Mouse (Mus musculus): ENCODE data around the gene Hnrnpc. TPM values are rescaled to one million over a fixed set of nuclear protein-coding genes. Genes with fewer than 3 reads are reported as not detected.
"Not testable (repeated sequence)": the region's sequence is repeated elsewhere in the genome, so short reads cannot be mapped to it uniquely, and the experiment has no call there.

The Hnrnpc gene
- polyA plus RNA-seq, 2 experiments, result 161 to 240 TPM

GRCm38 (mm10) chr14:52045966-52046565 is 57.8 kb downstream of the Hnrnpc start:
- ATAC-seq (ENCODE audit: insufficient read depth), result no peak
- H3K27me3 ChIP-seq (ENCODE audit: control insufficient read depth, insufficient read depth, low read length), result no peaks in the 10 kb centered on the region

DNA sequence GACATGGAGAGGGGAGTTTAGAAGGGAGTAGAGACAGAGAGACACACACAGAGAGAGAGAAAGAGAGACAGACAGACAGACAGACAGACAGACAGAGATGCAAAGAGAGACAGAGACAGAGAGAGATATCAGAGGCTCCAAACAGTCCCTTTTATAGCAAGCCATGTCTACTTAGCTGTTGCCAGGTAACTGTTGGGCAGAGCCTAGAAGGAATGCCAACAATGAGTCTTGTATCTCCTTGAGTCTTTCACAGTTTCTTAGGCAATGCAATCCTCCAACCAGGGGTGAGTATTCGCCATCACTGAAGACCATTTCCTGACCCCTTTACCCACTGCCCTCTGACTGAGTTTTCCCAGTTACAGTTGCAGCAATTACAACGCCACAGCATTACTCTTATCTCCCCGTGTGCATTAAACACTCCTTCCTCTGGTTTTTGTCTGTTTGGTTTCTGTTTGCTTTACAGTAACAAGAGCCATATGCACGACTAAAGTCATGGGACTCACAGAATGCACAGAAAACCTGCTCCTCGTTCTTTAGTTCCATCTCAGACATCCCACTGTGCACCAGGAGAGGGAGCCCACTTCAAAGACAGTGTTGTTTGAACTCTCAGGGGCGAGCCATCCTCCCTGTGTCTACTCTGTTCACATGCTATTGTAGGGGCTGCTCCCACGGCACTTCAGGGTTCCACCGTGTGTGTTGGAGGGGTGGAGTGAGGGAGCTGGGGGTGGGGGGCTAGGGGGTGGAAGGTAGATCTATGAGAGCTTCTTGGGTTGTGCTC is 58.7 kb downstream of the Hnrnpc start:
- 0 out of 4 replicates have a peak, but pooled peaks cover 0 to 4% of the 10 kb centered on the region in 2 experiments for H3K4me1 ChIP-seq (replicated peaks; ENCODE audit: control insufficient read depth in 2 of 2, insufficient read depth in 2 of 2, low read length in 1 of 2)
- DNase-seq (ENCODE audit: low read depth in 3 of 3, low spot score in 3 of 3) (no peak), ATAC-seq (ENCODE audit: insufficient read depth) (peak; percentile 31; the same call in 1 of the 2 replicates)
- no peaks in the 10 kb centered on the region for H3K9me3 ChIP-seq (ENCODE audit: control insufficient read depth, low read length)
- H3K36me3 ChIP-seq (replicated peaks; ENCODE audit: control insufficient read depth, insufficient read depth, low read depth), result no peaks in the 10 kb centered on the region
- TF ChIP-seq EP300 (IDR thresholded peaks at IDR 0.05; ENCODE audit: low read depth) (no peak), CTCF (IDR thresholded peaks at IDR 0.05; ENCODE audit: low read depth) (peak; percentile 62)
- 3% methylated on average over 8 of the region's 8 CpGs for WGBS (ENCODE audit: insufficient replicate concordance)
- H3K27ac ChIP-seq, result no peak overlapping the region
- no peak overlapping the region; the same call in 1 of the 2 replicates for H3K4me2 ChIP-seq (ENCODE audit: low read depth)
- H3K4me3 ChIP-seq (ENCODE audit: insufficient read depth in 1 of 2, low read depth in 2 of 2, low read length in 2 of 2), result no peak overlapping the region
- H3K27me3 ChIP-seq (ENCODE audit: control insufficient read depth, insufficient read depth, low read length), result no peaks in the 10 kb centered on the region
- no peak overlapping the region for H3K9ac ChIP-seq (replicated peaks)

More at GRCm38 (mm10) chr14:52045966-52046565, 57.8 kb downstream of the Hnrnpc start:
- Histone ChIP-seq H3K4me2 (ENCODE audit: low read depth) (no peak overlapping the region), H3K4me1 (replicated peaks; ENCODE audit: control insufficient read depth in 2 of 2, insufficient read depth in 2 of 2, low read length in 1 of 2) (0 out of 4 replicates have a peak, but pooled peaks cover 0 to 4% of the 10 kb centered on the region in 2 experiments), H3K9me3 (ENCODE audit: control insufficient read depth, low read length) (no peaks in the 10 kb centered on the region), H3K9ac (replicated peaks) (no peak overlapping the region), H3K4me3 (ENCODE audit: insufficient read depth in 1 of 2, low read depth in 2 of 2, low read length in 2 of 2) (no peak overlapping the region), H3K36me3 (replicated peaks; ENCODE audit: control insufficient read depth, insufficient read depth, low read depth) (no peaks in the 10 kb centered on the region), H3K27ac (no peak overlapping the region)
- no peak for DNase-seq (ENCODE audit: low read depth in 3 of 3, low spot score in 3 of 3)
- 51% methylated on average over 9 of the region's 9 CpGs for WGBS (ENCODE audit: insufficient replicate concordance)
- TF ChIP-seq EP300 (IDR thresholded peaks at IDR 0.05; ENCODE audit: low read depth), result no peak
- no peak for TF ChIP-seq CTCF (IDR thresholded peaks at IDR 0.05; ENCODE audit: low read depth)

DNA sequence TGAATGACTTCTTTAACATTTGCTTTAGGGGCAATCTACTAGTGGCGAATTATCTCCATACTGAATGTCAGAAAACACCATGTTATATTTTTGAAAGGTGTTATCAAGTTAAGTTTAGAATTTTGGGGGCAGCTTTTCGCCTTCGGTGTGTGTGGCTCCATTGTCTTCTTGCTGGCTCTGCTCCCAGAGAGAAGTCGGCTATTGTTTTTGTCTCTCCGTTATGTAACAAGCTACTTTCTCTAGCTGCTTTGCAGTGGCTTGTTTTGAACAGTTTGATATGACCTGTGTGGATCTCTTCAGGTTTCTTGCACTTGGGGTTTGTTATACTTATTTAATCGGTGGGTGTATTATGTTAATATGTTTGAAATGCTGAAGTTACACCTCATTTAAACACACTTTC is 60.4 kb downstream of the Hnrnpc start:
- WGBS (ENCODE audit: insufficient replicate concordance), result 55% methylated on average over 6 of the region's 6 CpGs
- TF ChIP-seq EP300 (IDR thresholded peaks at IDR 0.05; ENCODE audit: low read depth), result no peak
- no peak for TF ChIP-seq CTCF (IDR thresholded peaks at IDR 0.05; ENCODE audit: low read depth)
- no peak overlapping the region for H3K9ac ChIP-seq (replicated peaks)
- no peak overlapping the region for H3K4me2 ChIP-seq (ENCODE audit: low read depth)
- H3K4me3 ChIP-seq (ENCODE audit: insufficient read depth in 1 of 2, low read depth in 2 of 2, low read length in 2 of 2), result no peak overlapping the region
- H3K9me3 ChIP-seq (ENCODE audit: control insufficient read depth, low read length), result no peaks in the 10 kb centered on the region
- DNase-seq (ENCODE audit: low read depth in 3 of 3, low spot score in 3 of 3), result no peak
- H3K36me3 ChIP-seq (replicated peaks; ENCODE audit: control insufficient read depth, insufficient read depth, low read depth), result no peaks in the 10 kb centered on the region
- H3K4me1 ChIP-seq (replicated peaks; ENCODE audit: control insufficient read depth in 2 of 2, insufficient read depth in 2 of 2, low read length in 1 of 2), result peaks cover 0 to 9% of the 10 kb centered on the region in 2 experiments; a peak in 1 of 4 replicates
- no peak for ATAC-seq (ENCODE audit: insufficient read depth)
- H3K27ac ChIP-seq, result no peak overlapping the region
- no peaks in the 10 kb centered on the region for H3K27me3 ChIP-seq (ENCODE audit: control insufficient read depth, insufficient read depth, low read length)

- not testable (repeated sequence) for H3K4me1 ChIP-seq (replicated peaks; ENCODE audit: control insufficient read depth in 2 of 2, insufficient read depth in 2 of 2, low read length in 1 of 2); H3K27me3 ChIP-seq (ENCODE audit: control insufficient read depth, insufficient read depth, low read length); H3K36me3 ChIP-seq (replicated peaks; ENCODE audit: control insufficient read depth, insufficient read depth, low read depth); H3K9ac ChIP-seq (replicated peaks); H3K4me2 ChIP-seq (ENCODE audit: low read depth); H3K4me3 ChIP-seq (ENCODE audit: insufficient read depth in 1 of 2, low read depth in 2 of 2, low read length in 2 of 2); ATAC-seq (ENCODE audit: insufficient read depth); DNase-seq (ENCODE audit: low read depth in 3 of 3, low spot score in 3 of 3); H3K27ac ChIP-seq; H3K9me3 ChIP-seq (ENCODE audit: control insufficient read depth, low read length)
- 11% methylated on average over 3 of the region's 3 CpGs for WGBS (ENCODE audit: insufficient replicate concordance)
These were observed 61.5 kb downstream of the Hnrnpc start, which contains the start of gene Olfr221 for GRCm38 (mm10) chr14:52042359-52042758. Olfr221 (minus strand) TSS chr14:52042459.

DNA sequence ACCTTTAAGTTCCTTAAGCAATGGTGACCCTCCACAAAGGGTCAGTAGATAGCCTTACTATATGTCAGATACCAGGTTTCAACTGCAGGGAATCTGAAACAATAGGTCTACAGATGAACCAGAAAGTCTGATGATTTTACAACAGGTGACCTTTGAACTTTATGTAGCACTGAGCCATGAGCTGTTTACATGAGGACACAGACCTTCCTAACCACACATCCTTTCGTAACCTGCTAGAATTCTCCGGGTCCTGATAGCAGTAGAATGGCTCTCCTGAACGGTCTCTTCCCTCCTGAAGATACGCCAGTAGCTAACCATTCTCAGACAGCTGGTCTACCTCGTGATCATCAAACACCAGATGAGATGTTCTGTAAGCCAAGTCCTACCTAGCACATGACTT is 64.5 kb downstream of the Hnrnpc start:
- H3K4me1 ChIP-seq (replicated peaks; ENCODE audit: control insufficient read depth in 2 of 2, insufficient read depth in 2 of 2, low read length in 1 of 2), result peaks cover 0 to 7% of the 10 kb centered on the region in 2 experiments; a peak in 2 of 4 replicates
- no peaks in the 10 kb centered on the region for H3K36me3 ChIP-seq (replicated peaks; ENCODE audit: control insufficient read depth, insufficient read depth, low read depth)
- H3K27me3 ChIP-seq (ENCODE audit: control insufficient read depth, insufficient read depth, low read length), result no peaks in the 10 kb centered on the region
- no peak for TF ChIP-seq CTCF (IDR thresholded peaks at IDR 0.05; ENCODE audit: low read depth)
- TF ChIP-seq EP300 (IDR thresholded peaks at IDR 0.05; ENCODE audit: low read depth), result no peak
- no peak overlapping the region for H3K4me3 ChIP-seq (ENCODE audit: insufficient read depth in 1 of 2, low read depth in 2 of 2, low read length in 2 of 2)
- DNase-seq (ENCODE audit: low read depth in 3 of 3, low spot score in 3 of 3) (no peak), ATAC-seq (ENCODE audit: insufficient read depth) (no peak)
- H3K9ac ChIP-seq (replicated peaks), result no peak overlapping the region
- WGBS (ENCODE audit: insufficient replicate concordance), result 53% methylated on average over 5 of the region's 5 CpGs
- H3K9me3 ChIP-seq (ENCODE audit: control insufficient read depth, low read length), result no peaks in the 10 kb centered on the region
- no peak overlapping the region for H3K27ac ChIP-seq
- H3K4me2 ChIP-seq (ENCODE audit: low read depth), result no peak overlapping the region

Measured in liver, embryonic 14.5 days (tissue).